Mouse (Mus musculus): ENCODE measurements around the gene Gys1. TPM values are rescaled to one million over a fixed set of nuclear protein-coding genes. Genes with fewer than 3 reads are reported as not detected.

Gys1 gene
- 19.6 TPM for polyA plus RNA-seq (2017; shearing (Covaris generic))

GRCm38 (mm10) chr7:45434203-45435015 lies at the start of gene Gys1:
TSS of gene Gys1 (plus strand) at chr7:45434844.

DNA sequence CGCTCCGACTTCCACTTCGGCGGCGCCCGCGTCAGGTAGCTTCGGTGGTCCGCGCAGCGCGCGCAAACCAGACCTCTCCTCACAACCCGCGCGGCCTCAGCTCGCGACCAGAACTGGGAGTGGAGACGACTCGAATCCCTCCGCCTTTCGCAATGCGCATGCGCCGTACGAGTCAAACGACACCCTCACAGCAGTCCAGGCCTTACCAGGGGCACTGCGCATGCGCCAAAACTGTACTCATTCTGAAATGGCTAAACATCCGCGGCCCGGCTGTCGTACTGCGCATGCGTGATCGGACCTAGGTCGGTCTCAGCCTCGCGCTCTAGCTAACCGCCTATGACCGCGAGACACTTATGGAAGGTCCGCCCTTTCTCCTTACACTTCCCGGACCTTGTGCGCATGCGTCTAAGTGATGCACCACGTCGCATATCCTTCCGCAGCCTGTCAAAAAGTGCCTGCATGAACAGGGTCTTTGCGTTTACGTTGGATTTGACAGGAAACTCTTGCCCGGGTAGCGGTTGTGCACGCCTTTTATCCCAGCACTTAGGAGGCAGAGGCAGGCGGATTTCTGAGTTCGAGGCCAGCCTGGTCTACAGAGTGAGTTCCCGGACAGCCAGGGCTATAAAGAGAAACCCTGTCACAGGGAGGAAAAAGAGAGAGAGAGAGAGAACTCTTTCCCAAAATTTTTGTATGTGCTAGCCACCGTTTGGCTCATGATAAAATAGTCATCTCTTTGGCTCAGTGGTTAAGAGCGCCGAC lies 38.9 kb upstream of the Gys1 start, which contains the start of gene Snrnp70:
Gene Snrnp70, minus strand, starts transcription at position 165 of the 759 bp plus-strand sequence.

GRCm38 (mm10) chr7:45405091-45406075 lies 29.3 kb upstream of the Gys1 start, which contains the start of gene Kcna7:
TSS of gene Kcna7 (plus strand) at chr7:45405653.

GRCm38 (mm10) chr7:45413113-45413863 lies 21.4 kb upstream of the Gys1 start, which contains the start of gene Ntf5:
TSS of gene Ntf5 (plus strand) at chr7:45413695.

GRCm38 (mm10) chr7:45420615-45420919 lies 14.1 kb upstream of the Gys1 start, which contains the start of gene Lhb:
TSS of gene Lhb (plus strand) at chr7:45420820.

GRCm38 (mm10) chr7:45437521-45438276 lies 3.1 kb downstream of the Gys1 start, which contains the start of gene Ruvbl2:
TSS of gene Ruvbl2 (minus strand) at chr7:45438096.

DNA sequence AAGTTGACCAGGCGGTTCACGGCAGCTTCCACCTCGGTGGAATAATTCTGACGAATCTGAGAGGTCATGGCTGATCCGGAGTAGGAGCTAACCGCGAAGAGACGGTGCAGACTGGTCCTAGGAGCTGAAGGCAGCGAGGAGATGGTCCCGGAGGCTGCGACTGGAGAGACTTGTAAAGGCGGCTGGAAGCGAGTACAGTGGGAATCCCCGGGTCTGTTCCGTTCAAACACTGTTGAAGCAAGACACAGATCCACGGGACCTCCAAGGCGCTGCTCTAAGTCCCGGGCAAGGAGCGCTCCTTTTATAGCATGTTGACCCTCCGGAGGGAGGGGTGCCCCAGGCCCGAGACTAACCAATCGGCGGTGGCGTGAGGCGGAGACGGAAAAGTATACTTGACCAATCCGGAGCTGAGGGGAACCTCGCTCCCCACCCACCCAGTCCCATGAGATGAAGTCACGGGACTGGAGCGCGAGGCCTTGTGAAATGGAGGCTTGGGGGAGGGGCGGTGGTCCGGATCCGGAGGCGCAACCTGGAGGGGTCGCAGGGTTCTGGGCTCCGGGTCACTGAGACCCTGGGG lies 25.0 kb downstream of the Gys1 start, which contains the start of gene Ftl1:
Gene Ftl1, minus strand, starts transcription at position 321 of the 577 bp plus-strand sequence.

DNA sequence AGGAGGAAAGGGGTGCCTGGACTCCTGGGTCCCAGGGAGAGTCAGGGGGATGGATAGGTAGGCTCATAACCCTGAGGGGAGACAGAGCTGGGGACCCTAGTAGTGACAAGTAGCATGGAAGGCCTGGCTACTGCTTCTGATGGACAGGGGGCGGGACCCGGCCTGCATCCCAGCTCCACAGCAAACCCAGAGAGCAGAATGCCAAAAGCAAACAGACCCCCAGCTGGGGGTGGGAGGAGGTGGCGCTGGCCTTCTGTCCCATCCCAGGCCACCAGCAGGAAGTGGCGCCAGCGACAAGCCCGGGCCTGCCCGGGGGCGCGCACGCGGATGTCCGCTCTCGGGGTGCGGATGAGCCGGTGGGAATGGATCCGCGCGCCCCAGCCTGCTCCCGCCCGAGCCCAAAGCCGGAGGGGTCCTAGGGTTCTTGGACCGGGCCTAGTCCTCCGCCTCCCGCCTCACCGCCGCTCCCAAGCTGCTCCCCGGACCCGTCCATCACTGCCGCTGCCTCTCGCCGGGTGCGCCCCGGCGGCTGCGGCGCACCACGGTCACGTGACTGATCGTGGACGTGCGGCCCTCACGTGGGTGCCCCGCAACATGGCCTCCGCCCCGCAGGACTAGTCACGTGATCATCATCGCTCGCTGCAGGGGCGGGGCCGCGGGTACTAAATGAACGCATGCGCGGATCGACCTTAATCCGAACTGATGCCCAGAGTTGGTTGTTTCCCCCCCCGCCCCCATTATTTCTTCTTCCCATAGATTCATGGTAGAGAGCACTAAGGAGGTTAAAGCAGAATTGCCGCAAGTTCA lies 31.8 kb downstream of the Gys1 start, which contains the start of gene Bax:
Gene Bax, minus strand, starts transcription at position 616 of the 807 bp plus-strand sequence.

GRCm38 (mm10) chr7:45481374-45481927 lies 46.8 kb downstream of the Gys1 start, which contains the start of gene Tulp2:
TSS of gene Tulp2 (plus strand) at chr7:45481877.

GRCm38 (mm10) chr7:45486761-45487415 lies 52.2 kb downstream of the Gys1 start, which contains the start of gene Gm45808:
TSS of gene Gm45808 (minus strand) at chr7:45486811.

DNA sequence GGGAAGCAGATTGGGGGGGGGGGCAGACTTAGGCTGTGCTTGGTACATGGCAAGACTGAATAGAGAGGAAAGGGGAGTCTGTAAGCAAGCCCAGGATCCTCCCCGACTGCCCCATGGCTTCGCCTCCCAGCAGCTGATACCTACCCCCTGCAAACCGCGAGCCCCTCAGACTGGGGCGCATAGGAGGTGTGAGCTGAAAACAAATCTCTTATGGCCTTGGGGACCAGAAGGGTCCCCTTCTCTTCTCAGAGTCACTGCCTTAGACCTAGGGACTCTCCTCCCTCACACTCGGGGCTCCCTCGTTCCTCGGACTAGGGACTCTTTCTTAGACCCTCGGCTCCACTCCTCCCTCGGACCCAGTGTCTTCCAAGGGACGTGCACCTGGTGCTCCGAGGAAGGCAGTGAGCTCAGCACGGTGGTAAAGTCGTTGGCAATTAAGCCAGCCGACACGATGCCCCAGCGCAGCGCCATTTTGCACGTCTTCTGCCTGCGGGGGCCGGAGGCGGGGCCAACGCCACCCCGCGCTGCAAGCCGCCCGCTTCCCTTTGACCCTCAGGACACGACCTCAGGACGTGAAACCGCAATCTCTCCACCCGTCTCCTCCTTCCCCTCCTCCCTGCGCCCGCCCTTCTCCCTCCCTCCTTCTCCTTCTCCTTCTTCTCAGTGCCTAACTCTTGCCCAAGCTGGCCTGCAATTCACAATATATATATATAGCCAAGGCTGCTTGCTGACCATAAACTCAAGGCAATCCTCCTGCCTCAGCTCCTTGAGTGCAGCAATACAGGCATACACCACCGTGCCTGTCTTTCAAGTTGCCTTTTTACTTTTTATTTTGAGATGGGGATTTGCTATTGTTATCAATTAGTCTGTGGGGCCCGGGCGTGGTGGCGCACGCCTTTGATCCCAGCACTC lies 53.9 kb downstream of the Gys1 start, which contains the start of gene Dhdh:
Gene Dhdh, minus strand, starts transcription at position 513 of the 912 bp plus-strand sequence.

Other genes starting within 250 kb of the Gys1 start
- gene Ccdc155, start 230.0 kb upstream of the Gys1 start, polyA plus RNA-seq (2017; shearing (Covaris generic)), result 0.12 TPM
- 16.3 TPM for gene Dkkl1, start 222.7 kb upstream of the Gys1 start, polyA plus RNA-seq (2017; shearing (Covaris generic))
- gene Tead2, start 219.1 kb upstream of the Gys1 start, polyA plus RNA-seq (2017; shearing (Covaris generic)), result 3.0 TPM
- gene Cd37, start 195.7 kb upstream of the Gys1 start, polyA plus RNA-seq (2017; shearing (Covaris generic)), result 641 TPM
- not detected for gene Slc6a16, start 193.8 kb upstream of the Gys1 start, polyA plus RNA-seq (2017; shearing (Covaris generic))
- gene Slc6a21, start 157.3 kb upstream of the Gys1 start, polyA plus RNA-seq (2017; shearing (Covaris generic)), result not detected
- gene Trpm4, start 101.1 kb upstream of the Gys1 start, polyA plus RNA-seq (2017; shearing (Covaris generic)), result 11.7 TPM
- gene Hrc, start 99.6 kb upstream of the Gys1 start, polyA plus RNA-seq (2017; shearing (Covaris generic)), result not detected
- 0.12 TPM for gene Ppfia3, start 67.8 kb upstream of the Gys1 start, polyA plus RNA-seq (2017; shearing (Covaris generic))
- gene Lin7b, start 64.3 kb upstream of the Gys1 start, polyA plus RNA-seq (2017; shearing (Covaris generic)), result 0.89 TPM
- gene Snrnp70, start 39.1 kb upstream of the Gys1 start, polyA plus RNA-seq (2017; shearing (Covaris generic)), result 263 TPM
- not detected for gene Kcna7, start 29.2 kb upstream of the Gys1 start, polyA plus RNA-seq (2017; shearing (Covaris generic))
- 0.92 TPM for gene Ntf5, start 21.1 kb upstream of the Gys1 start, polyA plus RNA-seq (2017; shearing (Covaris generic))
- gene Lhb, start 14.0 kb upstream of the Gys1 start, polyA plus RNA-seq (2017; shearing (Covaris generic)), result not detected
- gene Ruvbl2, start 3.3 kb downstream of the Gys1 start, polyA plus RNA-seq (2017; shearing (Covaris generic)), result 67.2 TPM
- 2,196 TPM for gene Ftl1, start 25.0 kb downstream of the Gys1 start, polyA plus RNA-seq (2017; shearing (Covaris generic))
- 249 TPM for gene Bax, start 32.1 kb downstream of the Gys1 start, polyA plus RNA-seq (2017; shearing (Covaris generic))
- gene Tulp2, start 47.0 kb downstream of the Gys1 start, polyA plus RNA-seq (2017; shearing (Covaris generic)), result 1.7 TPM
- 0.88 TPM for gene Gm45808, start 52.0 kb downstream of the Gys1 start, polyA plus RNA-seq (2017; shearing (Covaris generic))
- gene Dhdh, start 54.0 kb downstream of the Gys1 start, polyA plus RNA-seq (2017; shearing (Covaris generic)), result 1.0 TPM
- gene Nucb1, start 75.6 kb downstream of the Gys1 start, polyA plus RNA-seq (2017; shearing (Covaris generic)), result 289 TPM
- 59.4 TPM for gene Ppp1r15a, start 91.4 kb downstream of the Gys1 start, polyA plus RNA-seq (2017; shearing (Covaris generic))
- 0.40 TPM for gene Plekha4, start 91.5 kb downstream of the Gys1 start, polyA plus RNA-seq (2017; shearing (Covaris generic))
- gene Hsd17b14, start 120.0 kb downstream of the Gys1 start, polyA plus RNA-seq (2017; shearing (Covaris generic)), result 1.9 TPM
- gene Bcat2, start 135.3 kb downstream of the Gys1 start, polyA plus RNA-seq (2017; shearing (Covaris generic)), result 64.7 TPM
- gene Fgf21, start 180.6 kb downstream of the Gys1 start, polyA plus RNA-seq (2017; shearing (Covaris generic)), result not detected
- not detected for gene Fut1, start 182.4 kb downstream of the Gys1 start, polyA plus RNA-seq (2017; shearing (Covaris generic))
- gene Izumo1, start 187.0 kb downstream of the Gys1 start, polyA plus RNA-seq (2017; shearing (Covaris generic)), result 0.11 TPM
- 1.2 TPM for gene Rasip1, start 192.6 kb downstream of the Gys1 start, polyA plus RNA-seq (2017; shearing (Covaris generic))
- 0.72 TPM for gene Mamstr, start 205.1 kb downstream of the Gys1 start, polyA plus RNA-seq (2017; shearing (Covaris generic))
- gene Fut2, start 231.6 kb downstream of the Gys1 start, polyA plus RNA-seq (2017; shearing (Covaris generic)), result 0.17 TPM
- gene Ntn5, start 249.2 kb downstream of the Gys1 start, polyA plus RNA-seq (2017; shearing (Covaris generic)), result not detected